Mouse (Mus musculus) neutrophil, adult 5-6 weeks (primary cell): Measurements from ENCODE around the gene Kif21a. TPM values are rescaled to one million over a fixed set of nuclear protein-coding genes. Genes with fewer than 3 reads are reported as not detected.

Source experiments
- ATAC-seq: fragments of 151-379, 151-347 bp; 2 replicates; pipeline ENCODE4 v1.8.0; 2017; ENCODE audit warnings: mild to moderate bottlenecking, moderate TSS enrichment; ENCODE audit not compliant: insufficient number of reproducible peaks, poor library complexity, low FRiP score, severe bottlenecking; ENCODE audit errors: extremely low read depth
- total RNA-seq: library from RNA; stranded (forward); fragments of 200-1000 nt; gene quantifications from 2 replicates; pipeline ENCODE4 v1.2.3, GENCODE M21; 2017

Gene Kif21a
- total RNA-seq, 1 experiment from 2014 or later, result not detected

DNA sequence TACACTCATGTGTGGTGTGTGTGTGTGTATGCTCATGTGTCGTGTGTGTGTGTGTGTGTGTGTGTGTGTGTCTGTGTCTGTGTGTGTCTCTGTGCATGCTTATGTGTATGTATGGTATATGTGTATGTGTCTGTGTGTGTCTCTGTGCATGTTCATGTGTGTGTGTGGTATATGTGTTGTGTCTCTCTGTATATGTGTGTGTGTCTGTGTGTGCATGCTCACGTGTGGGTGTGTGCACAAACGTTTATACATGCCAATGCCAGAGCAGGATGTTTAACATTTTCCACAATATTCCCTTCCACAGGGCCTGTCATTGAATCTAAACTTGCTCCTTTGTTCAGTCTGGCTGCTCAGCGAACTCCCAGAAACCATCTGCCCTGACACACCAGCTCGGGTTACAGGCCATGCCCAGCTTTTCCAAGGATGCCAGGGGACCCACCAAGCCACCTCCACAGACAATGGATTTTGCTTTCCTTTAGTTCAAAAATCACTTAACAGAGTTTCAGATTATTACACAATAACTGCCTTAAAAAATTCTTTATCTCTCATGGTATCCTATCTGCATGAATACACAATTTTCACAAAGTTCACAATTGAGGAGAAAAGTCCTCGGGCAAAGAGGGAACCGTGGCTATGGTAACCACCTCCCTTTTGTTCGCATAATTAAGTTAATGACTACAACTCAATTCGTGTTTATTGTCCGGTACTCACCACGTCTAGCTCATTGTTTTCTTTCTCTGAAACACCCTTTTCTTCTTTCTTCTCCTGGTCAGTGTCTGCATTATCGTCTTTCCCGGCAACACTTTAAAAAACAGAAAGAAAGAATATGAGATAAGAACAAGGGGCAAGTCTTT, 77.6 kb downstream of the Kif21a start:
- ATAC-seq, result no peak

DNA sequence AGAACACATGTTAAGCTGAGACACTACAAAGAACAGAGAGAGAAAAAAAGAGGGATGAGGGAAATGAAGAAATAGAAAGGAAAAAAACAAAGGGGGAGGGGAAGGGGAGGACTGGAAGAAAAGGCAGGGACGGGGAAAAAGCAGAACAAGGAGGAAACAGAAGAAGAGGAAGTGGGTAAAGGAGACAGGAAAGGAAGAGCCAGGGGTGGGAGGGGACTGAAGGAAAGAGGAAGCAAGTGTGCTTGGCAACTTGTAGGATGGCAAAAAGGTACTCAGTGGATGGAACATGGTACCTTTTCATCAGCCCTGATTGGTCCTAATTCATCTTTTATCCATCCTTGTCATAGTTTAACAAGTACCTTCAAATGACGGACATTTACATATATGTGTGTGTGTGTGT, 86.4 kb downstream of the Kif21a start:
- no peak for ATAC-seq

DNA sequence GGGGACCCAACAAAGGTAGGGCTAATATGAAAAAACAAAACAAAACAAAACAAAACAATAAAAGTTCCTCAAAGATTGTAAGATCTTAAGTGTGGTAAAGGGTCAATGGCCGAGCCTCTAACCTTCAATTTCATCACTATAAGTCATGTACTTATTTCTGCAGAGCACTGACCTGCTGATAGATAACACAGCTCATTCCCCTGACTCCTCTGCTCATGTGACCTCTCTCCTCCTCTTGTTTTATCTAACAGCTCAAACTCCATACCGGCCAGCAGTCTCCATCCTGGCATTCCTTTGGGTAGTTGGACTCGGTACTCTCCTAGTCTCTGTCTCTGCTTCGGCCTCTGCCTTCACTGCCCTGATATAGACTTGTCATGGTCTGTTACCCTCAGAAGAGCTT, 87.2 kb downstream of the Kif21a start:
- no peak for ATAC-seq

DNA sequence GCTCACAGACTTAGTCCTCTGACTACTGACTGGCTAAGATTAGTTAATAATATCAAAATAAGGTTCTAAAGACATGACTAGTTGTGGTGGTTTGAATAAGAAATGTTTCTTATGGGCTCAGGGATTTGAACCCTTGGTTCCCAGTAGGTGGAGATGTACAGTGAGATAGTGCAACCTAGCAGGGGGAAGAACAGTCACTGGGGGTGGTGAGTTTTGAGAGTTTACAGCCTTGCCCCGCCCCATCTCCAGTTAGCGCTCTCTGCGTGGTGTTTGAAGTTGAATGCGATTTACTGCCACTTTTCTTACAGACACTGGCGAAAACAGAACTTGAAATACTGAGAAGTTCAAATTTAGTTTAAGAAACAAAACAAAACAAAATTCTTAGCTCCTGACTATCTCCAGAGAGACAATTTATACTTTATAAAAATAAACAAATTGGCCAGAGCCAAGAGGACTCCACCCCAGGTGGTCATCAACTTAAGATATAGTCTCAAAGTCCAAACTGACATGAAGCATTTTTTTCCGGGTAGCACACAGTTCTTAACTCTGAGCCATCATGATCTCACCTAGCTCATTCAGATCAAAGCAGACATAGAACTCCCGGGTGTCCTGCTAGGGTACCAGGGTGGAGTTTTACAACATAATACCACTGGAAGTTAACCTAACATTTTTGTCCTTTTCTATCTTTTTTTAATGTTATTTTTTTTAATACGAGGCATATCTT, 88.8 kb downstream of the Kif21a start:
- no peak for ATAC-seq

DNA sequence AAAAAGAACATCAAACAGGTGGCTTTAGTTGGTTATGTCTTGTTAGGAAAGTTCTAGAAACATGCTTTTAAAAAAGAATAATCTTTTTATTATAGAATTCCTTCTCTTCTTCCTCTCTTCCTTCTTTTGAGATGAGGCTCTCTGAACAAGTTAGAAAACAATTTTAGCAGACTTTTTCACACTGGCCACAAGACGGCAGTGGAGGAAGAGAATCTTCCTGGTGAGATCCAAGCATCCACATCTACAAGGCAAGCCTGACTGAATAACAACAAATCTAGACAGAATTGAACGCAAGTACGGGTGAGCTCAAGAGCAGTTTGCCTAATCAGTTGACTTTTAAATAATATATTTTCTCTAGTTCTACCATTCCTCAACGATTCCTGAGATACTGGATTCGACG, 98.4 kb downstream of the Kif21a start:
- ATAC-seq, result no peak

DNA sequence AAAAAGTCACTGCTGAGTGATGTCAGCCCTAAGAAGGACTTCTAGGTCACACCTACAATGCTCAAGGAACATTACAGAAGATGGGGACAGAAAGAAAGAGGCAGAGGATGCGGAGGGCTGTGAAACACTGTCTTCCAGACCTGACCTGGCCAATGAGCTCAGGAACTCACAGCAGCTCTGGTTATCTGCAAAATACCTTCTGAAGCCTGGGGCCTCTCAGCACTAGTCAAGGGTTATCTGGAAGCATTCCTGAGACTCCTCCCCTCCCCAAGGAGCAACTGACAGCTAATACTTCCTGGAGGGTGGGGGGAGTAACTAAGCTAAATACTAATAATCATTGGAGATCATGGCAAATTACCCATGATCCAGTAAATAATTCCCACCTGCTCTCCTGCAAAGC, 111.3 kb downstream of the Kif21a start:
- ATAC-seq, result no peak

DNA sequence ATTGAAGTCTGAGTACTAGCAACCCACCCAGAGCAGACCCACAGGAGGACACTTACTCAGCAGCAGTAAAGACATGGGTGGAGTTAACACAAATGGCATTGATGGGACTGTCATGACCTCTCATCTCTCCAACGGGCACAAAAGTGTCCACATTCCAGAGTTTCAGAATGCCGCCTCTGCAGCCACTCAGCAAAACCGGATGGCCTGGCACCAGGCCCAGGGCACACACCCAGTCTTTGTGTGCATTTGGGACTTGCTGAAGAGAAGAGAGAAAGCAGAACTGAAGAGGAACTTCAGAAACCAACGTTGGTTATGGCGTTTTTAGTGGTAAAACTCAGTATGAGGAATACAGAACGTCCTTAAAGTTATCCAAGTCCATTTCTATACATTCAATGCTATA, 114.2 kb downstream of the Kif21a start:
- no peak for ATAC-seq

DNA sequence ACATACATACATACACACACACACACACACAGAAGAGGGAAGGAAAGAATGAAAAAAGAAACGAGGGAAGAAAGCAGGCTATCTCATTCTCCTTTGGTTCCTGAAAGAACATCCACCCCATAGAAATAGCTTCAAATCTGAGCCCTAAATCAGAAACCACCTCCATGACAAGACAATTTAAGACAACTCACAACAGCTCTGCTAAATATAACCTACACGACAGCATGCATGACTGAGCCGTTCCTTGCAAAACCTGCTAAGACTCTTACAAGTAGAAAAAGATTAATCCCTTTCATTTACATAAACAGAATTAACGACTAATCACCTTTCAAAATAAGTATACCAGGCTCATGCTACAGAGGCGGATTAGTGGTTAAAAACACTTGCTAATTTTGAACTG, 118.3 kb downstream of the Kif21a start:
- no peak for ATAC-seq

DNA sequence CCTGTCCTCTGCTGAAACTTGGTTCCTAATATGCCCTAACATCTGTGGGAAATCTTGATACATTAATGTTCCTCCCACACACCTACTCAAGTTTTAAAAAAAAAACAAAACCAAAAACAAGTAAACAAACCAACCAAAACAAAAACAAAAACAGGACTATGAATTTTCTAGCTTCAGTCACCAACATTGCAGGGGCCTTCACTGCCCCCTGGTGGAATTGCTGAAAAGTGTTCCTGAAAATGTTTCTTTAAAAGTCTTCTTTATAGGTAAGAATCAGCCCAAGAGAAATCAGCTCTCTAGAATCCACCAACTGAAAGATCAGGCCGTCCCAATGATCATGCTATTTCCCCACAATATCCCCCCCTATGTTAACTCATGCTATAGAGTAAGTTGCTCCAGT, 120.7 kb downstream of the Kif21a start:
- ATAC-seq, result no peak

DNA sequence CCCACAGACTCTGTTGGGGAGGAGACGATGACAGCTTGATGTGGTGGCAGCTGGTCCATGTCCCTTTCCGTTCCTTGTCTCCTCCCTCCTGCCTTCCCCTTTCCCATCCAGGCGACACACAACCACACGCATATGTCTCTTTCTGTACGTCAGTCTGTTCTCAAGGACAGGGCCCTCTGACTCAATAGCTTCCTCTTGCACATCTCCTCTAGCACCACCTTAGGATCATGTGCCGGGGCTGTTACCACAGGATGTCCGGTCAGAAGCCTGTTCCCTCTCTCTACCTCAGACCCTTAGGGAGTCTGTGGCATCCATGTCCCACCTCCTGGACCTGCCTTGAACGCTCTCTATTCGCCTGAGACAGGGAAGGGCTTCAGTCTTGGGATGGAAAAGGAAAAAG, 153.3 kb downstream of the Kif21a start:
- ATAC-seq, result no peak

DNA sequence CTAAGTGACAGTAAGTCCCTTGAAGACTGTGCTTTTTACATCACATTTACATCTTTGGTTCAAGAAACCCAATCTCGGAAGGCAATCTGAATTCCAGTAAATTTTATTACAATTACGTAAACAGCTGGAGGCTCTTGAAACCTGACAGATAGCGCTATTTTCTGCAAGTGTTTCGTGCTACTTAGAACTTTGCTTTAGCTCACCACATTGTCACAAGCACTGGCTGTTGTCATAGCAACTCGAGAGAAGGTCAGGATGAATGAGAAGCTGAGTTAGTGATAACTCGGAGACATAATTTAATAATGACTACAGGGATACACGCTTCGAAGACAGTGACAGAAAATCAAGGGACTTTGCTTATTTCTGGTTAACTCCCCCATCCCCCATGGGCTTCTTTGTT, 162.3 kb downstream of the Kif21a start:
- no peak for ATAC-seq

Other genes starting within 250 kb of the Kif21a start
- gene Abcd2, start 141.9 kb upstream of the Kif21a start, total RNA-seq, result 33.3 and 41.1 TPM in 2 replicates
- gene CN725425, start 149.5 kb upstream of the Kif21a start, total RNA-seq, result not detected in 2 replicates